Mouse (Mus musculus) brain, adult 2 months (tissue): ENCODE measurements around the gene Sstr4.

Experiments used
- DNase-seq: peaks from one replicate; pipeline ENCODE4 v3.0.0; 2011; ENCODE audit warnings: low read depth, low spot score

The Sstr4 gene

GRCm38 (mm10) chr2:148393846-148394245, 1.3 kb upstream of the Sstr4 start:
- DNase-seq, result no peak

GRCm38 (mm10) chr2:148396209-148396608, 1.1 kb downstream of the Sstr4 start:
- peak; percentile 55 for DNase-seq

DNA sequence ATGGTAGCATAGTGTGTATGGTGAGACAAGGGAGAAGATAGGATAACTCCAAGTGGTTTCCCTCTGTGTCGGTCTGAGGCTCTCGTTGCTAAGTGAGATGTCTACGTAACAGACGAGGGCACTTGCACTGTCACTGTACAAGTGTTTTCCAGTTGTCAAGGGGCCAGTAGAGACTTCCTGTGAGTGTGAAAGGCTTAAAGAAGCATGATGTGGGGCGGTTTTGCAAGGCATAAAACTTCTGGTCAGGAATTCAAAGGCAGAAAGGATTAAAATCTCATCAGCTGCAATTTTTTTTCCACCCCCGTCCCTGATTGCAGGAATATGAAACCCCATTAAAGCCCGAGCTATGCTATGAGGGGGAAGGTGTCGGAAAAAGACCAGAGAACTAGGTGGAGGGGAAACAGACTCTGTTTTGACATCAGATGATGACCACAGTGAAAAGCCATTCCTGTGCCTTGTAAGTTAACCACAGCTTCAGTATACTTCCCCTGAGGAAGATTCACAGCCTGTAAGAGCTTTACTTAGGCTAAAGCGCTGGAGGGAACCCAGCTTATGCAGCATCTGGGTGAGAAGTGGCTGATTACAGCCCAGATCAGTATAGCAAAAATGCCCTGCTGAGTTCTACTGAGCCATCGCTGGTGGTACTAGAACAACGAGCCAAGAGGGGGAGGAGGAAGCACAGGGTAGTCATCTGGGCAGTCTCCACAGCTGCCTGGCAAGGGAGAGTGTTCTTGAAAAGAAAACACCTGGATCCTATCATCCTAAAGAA, 2.1 kb downstream of the Sstr4 start:
- peak; percentile 49 for DNase-seq

DNA sequence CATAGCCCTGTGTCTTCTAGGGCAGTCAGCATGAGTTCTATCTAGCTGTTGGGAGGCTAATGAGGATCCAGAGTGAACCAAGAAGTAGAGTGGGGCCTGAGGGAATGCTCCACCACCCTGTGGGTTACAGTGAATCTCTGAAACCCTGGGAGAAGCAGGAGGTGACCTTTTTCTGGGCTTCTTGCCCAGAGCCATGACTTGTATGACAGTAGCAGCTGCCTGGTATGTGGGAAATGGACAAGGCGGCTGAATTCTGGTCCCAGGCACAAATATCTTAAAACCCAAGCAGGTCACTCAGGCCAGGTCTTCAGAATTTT, 2.6 kb downstream of the Sstr4 start:
- DNase-seq, result no peak

DNA sequence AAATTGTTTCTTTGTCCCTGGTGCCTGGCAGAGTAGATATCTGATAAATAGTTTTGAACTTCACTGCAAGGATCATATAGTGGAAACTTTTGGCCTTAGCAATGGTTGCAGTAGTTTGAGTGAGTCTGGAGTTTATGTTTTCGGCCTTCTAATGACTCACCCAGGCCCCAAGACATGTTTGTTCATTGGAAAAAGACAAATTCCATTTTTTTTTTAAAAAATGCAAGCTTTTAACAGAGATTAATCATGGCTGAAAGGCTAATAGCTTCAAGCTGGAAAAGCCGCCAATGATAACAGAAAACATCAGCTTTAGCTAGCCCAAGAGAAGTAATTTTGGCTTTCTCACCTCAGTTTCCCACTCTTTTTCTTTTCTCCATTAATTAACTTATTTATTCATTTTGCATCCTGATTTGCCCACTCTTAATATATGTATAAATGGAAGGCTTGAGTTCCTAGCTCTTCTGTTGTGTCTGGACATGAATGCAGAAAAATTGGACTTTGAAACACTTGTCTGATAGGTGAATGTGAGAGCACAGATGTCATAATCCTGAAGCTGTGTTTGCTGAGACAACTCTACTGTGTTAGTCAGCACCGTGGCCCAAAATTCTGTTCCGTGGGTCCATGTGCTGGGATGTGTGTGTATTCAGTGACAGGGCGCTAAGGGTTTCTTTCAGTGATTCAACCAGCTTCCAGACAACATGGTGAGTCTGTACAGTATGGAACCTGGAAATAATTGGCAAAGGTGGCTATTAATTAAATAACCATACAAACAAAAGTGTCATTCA, 3.9 kb downstream of the Sstr4 start:
- no peak for DNase-seq

DNA sequence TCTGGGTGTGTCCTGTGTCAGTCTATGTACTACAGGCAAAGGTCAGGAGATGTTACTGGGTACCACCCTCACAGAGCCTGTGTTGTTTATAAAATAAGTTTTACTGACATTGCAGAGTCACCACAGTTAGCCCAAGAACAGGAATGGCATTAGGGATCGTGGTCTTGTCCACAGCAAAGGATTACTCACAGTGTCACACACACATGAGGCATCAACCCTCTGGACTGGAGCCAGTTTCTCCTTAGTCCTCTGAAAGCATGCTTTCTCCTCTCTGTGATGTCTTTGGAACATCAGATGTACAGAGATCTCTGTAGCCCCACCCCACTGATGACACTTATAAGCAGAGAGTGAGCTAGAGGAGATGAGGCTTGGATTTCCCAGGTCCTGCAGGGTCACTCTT, 7.1 kb downstream of the Sstr4 start:
- no peak for DNase-seq

GRCm38 (mm10) chr2:148404906-148405305, 9.8 kb downstream of the Sstr4 start:
- no peak for DNase-seq

DNA sequence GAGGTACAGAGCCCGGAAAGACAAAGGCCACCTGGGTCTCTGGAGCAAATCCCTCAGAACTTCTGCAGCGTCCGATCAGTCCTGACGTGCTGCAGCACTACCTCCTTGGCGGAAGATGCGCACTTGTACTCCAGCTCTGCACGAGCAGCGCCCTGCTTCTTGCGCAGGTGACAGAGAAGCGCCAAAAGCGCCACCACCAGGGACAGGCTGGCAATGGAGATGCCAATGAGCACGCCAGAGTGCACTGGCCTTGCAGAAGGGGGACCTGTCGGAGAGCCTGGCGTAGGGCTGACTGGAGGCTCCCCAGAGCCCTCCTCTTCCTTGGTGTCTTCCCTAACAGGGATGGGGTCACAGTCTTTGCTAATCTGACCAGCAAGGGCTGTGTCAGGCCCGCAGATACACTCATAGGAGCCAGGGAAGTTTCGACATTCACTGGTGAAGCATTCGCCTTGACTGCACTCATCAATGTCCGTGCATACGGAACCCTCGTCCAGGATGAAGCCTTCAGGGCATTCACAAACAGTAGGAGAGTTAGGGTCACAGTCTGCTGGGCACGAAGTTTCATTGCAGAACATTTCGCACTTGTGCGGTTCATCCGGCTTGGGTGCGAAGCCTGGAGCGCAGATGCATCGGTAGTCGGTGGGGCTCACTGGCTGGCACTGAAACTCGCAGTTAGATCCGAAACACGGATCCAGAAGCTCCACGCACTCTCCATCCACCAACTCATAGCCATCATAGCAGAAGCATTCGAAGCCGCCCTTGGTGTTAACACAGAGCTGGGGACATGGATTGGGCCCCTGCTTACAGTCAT, 11.2 kb downstream of the Sstr4 start:
- peak; percentile 70 for DNase-seq

DNA sequence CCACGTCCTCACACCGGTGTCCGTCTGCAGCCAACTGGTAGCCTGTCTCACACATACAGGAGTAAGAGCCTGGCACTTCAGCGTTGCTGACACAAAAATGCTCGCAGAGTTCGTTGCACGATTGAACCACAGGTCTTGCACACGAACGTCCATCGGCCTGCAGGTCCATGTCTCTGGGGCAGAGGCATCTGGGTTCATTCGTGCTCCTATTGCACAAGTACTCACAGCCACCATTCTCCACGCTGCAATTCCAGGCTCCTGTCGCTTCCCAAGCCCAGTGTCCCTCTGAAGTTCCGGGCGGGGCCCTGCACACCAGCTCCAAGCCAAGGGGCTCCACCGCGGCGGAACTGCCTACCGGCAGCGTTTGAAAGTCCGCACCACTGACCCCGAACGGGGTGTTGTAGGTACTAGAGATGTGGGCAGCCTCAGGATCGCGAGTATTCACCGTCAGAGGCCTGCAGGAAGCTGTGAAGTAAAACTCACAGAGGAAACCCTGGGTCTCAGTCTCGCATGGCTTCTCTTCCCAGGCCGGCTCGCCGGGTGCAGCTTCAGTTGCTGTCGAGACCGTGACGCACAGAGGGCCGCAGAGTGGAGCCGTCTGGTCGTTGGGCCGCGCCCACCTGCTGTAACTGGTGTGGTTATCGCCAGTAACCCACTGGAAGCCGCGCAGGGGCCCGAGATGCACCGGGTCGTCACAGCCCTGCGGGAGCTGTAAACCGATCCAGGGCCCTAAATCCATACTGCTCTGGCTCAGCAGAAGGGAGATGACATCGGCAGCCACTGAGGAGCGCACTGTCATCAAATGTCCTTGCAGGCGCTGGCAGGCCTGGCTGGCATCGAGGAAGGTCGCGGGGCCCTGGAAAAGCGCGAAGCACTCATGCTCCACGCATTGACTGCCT, 12.1 kb downstream of the Sstr4 start:
- DNase-seq, result no peak

DNA sequence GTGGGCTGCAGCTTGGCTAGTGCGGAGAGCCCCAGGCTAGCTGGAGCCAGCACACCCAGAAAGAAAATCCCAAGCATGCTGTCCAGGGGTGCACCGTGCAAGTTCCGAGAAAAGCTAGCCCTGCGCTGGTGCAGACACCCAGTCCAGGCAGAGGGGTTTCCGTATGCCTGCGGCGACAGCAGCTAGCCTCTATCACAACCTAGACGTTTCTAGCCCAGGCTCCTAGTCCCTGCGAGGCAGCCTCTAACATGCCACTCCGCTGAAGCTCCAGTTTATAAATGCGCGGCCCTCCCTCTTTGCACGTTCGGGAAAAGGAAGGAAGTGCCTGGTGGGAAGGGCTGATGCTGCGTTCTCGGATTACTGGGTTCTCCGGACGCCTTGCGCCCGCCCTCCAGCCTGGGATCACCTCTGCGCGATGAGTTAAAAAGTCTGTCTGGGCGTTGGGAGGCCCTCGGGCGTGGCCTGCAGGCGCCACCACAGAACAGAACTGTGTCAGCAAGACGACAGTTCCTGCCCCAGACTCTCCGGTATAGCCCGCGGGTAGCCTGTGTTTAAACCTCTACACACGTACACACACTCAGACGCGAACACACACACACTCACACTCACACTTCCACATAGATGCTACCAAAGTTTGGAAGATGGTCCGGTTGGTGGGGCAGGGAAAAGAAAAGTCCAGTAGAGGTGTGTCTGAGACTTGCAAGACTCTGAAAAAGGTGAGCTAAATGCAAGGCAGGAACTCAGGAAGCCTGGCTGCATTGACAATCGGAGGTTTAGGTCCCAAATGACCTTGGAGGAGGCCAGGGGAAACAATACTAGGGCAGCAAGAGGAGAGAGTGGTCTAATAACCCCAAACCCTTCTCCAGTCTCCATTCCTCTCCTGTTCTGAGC, 13.0 kb downstream of the Sstr4 start, which contains the start of gene Thbd:
Gene Thbd (minus strand): TSS at position 319 of the 891 bp plus-strand sequence.
- DNase-seq, result no peak

GRCm38 (mm10) chr2:148408761-148409120, 13.6 kb downstream of the Sstr4 start:
- no peak for DNase-seq

DNA sequence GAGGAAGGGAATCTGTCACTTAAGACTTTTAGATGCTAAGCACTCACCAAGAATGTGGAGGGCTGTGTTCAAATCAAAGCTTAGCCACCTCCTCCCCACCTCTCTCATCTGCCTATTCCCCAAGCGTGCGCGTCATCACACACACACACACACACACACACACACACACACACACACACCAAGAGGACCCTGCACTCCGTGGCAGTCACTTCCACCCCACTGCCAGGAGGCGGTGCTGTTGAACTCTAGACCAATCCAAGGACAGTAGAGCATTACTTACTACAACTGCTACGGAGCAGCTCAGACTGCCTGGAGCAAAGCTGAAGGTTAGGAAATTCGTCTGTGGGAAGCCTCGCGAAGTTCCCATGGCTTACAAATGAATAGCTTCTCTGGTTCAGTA, 14.0 kb downstream of the Sstr4 start:
- DNase-seq, result peak; percentile 80

- no peak for DNase-seq
Measured at GRCm38 (mm10) chr2:148409821-148410220, 14.7 kb downstream of the Sstr4 start.

- no peak for DNase-seq
Measured at GRCm38 (mm10) chr2:148419151-148419550, 24.0 kb downstream of the Sstr4 start.

GRCm38 (mm10) chr2:148419776-148420175, 24.6 kb downstream of the Sstr4 start:
- no peak for DNase-seq

DNA sequence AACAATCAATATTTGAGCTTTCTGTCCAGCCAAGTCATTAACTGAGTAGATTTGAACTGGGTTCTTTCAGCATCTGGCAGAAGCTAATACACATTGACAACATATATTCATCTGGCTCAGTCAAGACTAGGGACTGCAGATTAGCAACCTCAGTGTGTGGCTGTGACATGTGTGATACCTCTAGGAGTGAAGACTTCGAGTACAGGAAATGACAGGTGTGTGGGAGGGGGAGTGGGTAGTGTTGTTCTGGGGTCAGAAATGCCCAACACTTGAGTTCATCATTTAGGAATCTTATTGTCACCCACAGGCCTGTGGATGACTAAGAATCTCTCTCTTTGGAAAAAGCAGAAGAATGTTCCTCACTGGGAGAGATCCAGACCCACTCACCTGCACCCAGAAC, 26.0 kb downstream of the Sstr4 start:
- DNase-seq, result no peak

DNA sequence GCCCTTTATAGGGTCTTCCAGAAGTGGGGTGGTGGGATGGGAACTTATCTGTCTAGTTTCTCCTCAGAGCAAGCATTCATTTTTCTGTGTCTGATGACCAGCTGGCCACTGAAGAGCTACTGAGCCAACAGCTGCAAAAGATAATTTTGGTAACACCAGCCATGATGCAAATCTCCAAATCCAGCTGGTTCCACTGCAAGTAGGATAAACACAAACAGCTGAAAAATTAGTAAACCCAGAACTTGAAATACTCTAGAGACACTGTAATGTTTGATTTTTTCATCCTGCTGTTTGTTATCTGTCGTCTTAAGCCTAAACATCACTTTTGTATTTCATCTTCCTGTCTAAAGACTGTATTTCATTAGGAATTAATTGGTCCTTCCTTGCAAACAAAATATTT, 26.6 kb downstream of the Sstr4 start:
- DNase-seq, result peak; percentile 33

GRCm38 (mm10) chr2:148425709-148426382, 30.7 kb downstream of the Sstr4 start:
- no peak for DNase-seq

DNA sequence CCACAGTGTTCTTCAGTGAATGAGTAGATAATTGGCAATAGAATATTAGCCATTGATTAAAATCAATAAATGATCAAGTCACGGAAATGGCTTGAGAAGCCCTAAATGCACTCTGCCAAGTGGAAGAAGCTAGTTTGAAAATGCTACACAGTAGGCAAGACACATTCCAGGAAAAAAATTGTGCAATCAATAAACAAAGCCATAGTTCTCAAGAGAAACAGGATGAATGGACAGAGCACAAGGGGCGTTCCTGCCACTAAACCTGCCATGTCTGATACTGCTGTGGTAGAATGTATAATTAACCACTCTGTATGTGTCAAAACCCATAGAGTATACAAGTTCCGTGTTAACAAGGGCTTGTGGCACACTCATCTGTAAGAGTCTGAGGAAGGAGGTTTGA, 32.4 kb downstream of the Sstr4 start:
- DNase-seq, result no peak

- DNase-seq, result no peak
Measured at GRCm38 (mm10) chr2:148428523-148428922, 33.4 kb downstream of the Sstr4 start.
